Mouse (Mus musculus) neural tube, embryonic 15.5 days (tissue): ENCODE data around the gene Atp2b4. TPM values are rescaled to one million over a fixed set of nuclear protein-coding genes. Genes with fewer than 3 reads are reported as not detected.
"Not testable (repeated sequence)": the region's sequence is repeated elsewhere in the genome, so short reads cannot be mapped to it uniquely, and the experiment has no call there.

Experiments
- ATAC-seq: fragments of 200-750 bp; cut with Nextera tagmentation; 2 replicates; pipeline ENCODE4 v1.8.0; 2017; ENCODE audit warnings: mild to moderate bottlenecking, moderate TSS enrichment, moderate library complexity; ENCODE audit not compliant: low FRiP score
- H3K27ac ChIP-seq: fragments of 300-500 bp; sonication (generic); replicated peaks from 2 replicates; pipeline ENCODE4 v1.5.1; 2015; ENCODE audit warnings: mild to moderate bottlenecking, inconsistent platforms
- H3K27me3 ChIP-seq: fragments of 300-500 bp; sonication (generic); replicated peaks from 2 replicates; pipeline ENCODE4 v1.6.1; 2015; ENCODE audit warnings: inconsistent platforms
- H3K36me3 ChIP-seq: fragments of 300-500 bp; sonication (generic); 2 replicates; pipeline ENCODE4 v1.6.1; 2015; ENCODE audit warnings: inconsistent platforms
- H3K4me1 ChIP-seq: fragments of 300-500 bp; sonication (generic); 2 replicates; pipeline ENCODE4 v1.6.1; 2015; ENCODE audit warnings: inconsistent platforms
- H3K4me2 ChIP-seq: fragments of 300-500 bp; sonication (generic); 2 replicates; pipeline ENCODE4 v1.6.1; 2015; ENCODE audit warnings: inconsistent platforms, mild to moderate bottlenecking, moderate library complexity
- H3K4me3 ChIP-seq: fragments of 300-500 bp; sonication (generic); replicated peaks from 2 replicates; pipeline ENCODE4 v1.5.1; 2015; ENCODE audit warnings: mild to moderate bottlenecking, inconsistent platforms
- H3K9ac ChIP-seq: fragments of 300-500 bp; sonication (generic); replicated peaks from 2 replicates; pipeline ENCODE4 v1.6.1; 2015; ENCODE audit warnings: mild to moderate bottlenecking, inconsistent platforms
- H3K9me3 ChIP-seq: fragments of 300-500 bp; sonication (generic); replicated peaks from 2 replicates; pipeline ENCODE4 v1.6.1; 2016; ENCODE audit warnings: inconsistent platforms
- WGBS: fragments of 180-500 bp; shearing (Covaris S2); methylation state at CpG from one replicate; pipeline ENCODE4 v1.1.7; 2015; ENCODE audit warnings: mixed read lengths; 5-methylcytosine and 5-hydroxymethylcytosine counted together
- polyA plus RNA-seq: library from polyadenylated mRNA; unstranded; fragments of >200 nt; fragmentation: Nextera tagmentation; extraction: Ambion mirVana; gene quantifications from 2 replicates; pipeline ENCODE4 v1.2.1, GENCODE M21; 2015

The Atp2b4 gene
- polyA plus RNA-seq, 1 experiment from 2014 or later, result 13.6 TPM

GRCm38 (mm10) chr1:133689897-133690296 lies 110.9 kb downstream of the Atp2b4 start, which contains the start of gene Lax1:
Lax1 (minus strand) TSS chr1:133690108.
- Histone ChIP-seq H3K27ac (no peak within 1 kb of the TSS), H3K4me2 (no peak within 1 kb of the TSS), H3K4me3 (no peak within 1 kb of the TSS), H3K9me3 (no peaks in the 10 kb centered on the region), H3K36me3 (no peaks in the 10 kb centered on the region), H3K9ac (no peak within 1 kb of the TSS), H3K4me1 (no peaks in the 10 kb centered on the region), H3K27me3 (no peaks in the 10 kb centered on the region)
- WGBS, result 53% methylated on average over 6 of the region's 6 CpGs
- ATAC-seq, result no peak

DNA sequence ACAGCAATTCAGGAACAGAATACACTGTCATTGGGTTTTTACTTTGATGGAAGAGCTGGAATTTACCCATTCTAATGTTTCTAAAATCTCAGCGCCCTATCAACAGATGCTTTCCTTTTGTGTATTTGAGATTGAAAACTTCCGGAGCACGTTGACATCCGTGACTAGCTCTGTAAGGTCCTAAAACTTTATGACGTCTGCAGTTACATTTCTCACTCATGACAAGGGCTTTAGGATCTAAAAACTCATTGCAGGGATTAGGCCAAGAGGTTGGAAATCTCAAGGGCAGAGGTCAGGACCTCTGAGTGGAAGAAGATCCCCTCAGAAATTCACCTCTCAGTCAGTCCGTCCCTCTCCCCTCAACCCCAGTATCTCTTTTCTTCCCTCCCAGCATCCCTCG lies 112.5 kb downstream of the Atp2b4 start:
- H3K4me3 ChIP-seq, result no peak overlapping the region
- H3K9ac ChIP-seq, result no peak overlapping the region
- no peak for ATAC-seq
- no peaks in the 10 kb centered on the region for H3K27me3 ChIP-seq
- no peaks in the 10 kb centered on the region for H3K9me3 ChIP-seq
- H3K36me3 ChIP-seq, result no peaks in the 10 kb centered on the region
- H3K4me1 ChIP-seq, result no peaks in the 10 kb centered on the region
- H3K27ac ChIP-seq, result no peak overlapping the region
- H3K4me2 ChIP-seq, result no peak overlapping the region
- WGBS, result 66% methylated on average over 7 of the region's 7 CpGs

DNA sequence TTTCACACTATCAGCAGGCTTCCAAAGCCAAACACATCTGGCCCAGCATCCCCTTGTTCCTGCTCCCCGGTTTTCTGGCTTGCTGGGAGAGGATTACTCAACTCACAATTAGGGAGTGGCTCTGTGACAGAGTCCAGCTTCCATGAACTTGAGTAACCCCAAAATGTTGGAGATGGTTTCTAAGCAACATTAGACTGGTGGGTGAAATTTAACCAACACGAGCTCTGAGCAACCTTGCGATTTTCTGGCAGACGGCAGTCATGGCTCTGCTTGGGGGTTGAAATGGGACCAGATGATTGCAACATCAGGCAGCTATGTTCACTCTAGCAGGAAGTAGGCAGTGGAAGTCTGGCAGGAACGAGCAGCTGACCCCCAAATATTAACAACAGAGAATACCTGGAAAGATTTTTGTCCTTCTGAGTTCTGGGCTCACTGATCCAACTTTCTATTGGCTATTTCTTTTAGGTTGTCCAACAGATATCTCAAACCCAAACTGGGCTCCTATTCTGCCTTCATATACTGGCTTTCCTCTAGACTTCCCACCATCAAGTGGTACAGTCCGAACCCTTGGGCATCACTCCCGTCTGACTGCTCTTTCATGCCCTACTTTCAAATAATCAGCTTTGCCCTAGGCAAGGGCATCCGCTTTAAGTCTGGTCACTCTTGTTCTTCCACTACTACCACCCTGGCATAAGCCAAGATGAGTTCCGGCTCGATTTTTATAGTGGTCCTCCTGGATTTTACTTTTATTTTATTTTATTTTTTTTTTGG lies 114.9 kb downstream of the Atp2b4 start:
- Histone ChIP-seq H3K4me3 (no peak overlapping the region), H3K4me1 (no peaks in the 10 kb centered on the region), H3K27ac (no peak overlapping the region), H3K36me3 (no peaks in the 10 kb centered on the region), H3K9me3 (no peaks in the 10 kb centered on the region), H3K9ac (no peak overlapping the region), H3K4me2 (no peak overlapping the region), H3K27me3 (no peaks in the 10 kb centered on the region)
- no peak for ATAC-seq
- WGBS, result 86% methylated on average over 10 of the region's 10 CpGs

GRCm38 (mm10) chr1:133671801-133672200 lies 129.0 kb downstream of the Atp2b4 start:
- H3K9me3 ChIP-seq, result no peaks in the 10 kb centered on the region

GRCm38 (mm10) chr1:133671266-133671665 lies 129.6 kb downstream of the Atp2b4 start:
- no peaks in the 10 kb centered on the region for H3K36me3 ChIP-seq
- H3K4me1 ChIP-seq, result no peaks in the 10 kb centered on the region
- no peak overlapping the region for H3K4me3 ChIP-seq
- WGBS, result 92% methylated on average over 3 of the region's 3 CpGs
- H3K27me3 ChIP-seq, result no peaks in the 10 kb centered on the region
- H3K27ac ChIP-seq, result no peak overlapping the region
- no peak for ATAC-seq
- H3K4me2 ChIP-seq, result no peak overlapping the region
- no peak overlapping the region for H3K9ac ChIP-seq
- no peaks in the 10 kb centered on the region for H3K9me3 ChIP-seq

More at GRCm38 (mm10) chr1:133671801-133672200, 129.0 kb downstream of the Atp2b4 start:
- Histone ChIP-seq H3K36me3 (no peaks in the 10 kb centered on the region), H3K9ac (no peak overlapping the region), H3K4me1 (no peaks in the 10 kb centered on the region), H3K4me2 (no peak overlapping the region), H3K27ac (no peak overlapping the region), H3K27me3 (no peaks in the 10 kb centered on the region), H3K4me3 (no peak overlapping the region)
- 77% methylated on average over 3 of the region's 3 CpGs for WGBS
- no peak for ATAC-seq

GRCm38 (mm10) chr1:133670776-133671175 lies 130.1 kb downstream of the Atp2b4 start:
- Histone ChIP-seq H3K4me1 (no peaks in the 10 kb centered on the region), H3K27me3 (no peaks in the 10 kb centered on the region), H3K27ac (no peak overlapping the region), H3K4me2 (no peak overlapping the region), H3K4me3 (no peak overlapping the region), H3K9ac (no peak overlapping the region), H3K36me3 (no peaks in the 10 kb centered on the region), H3K9me3 (no peaks in the 10 kb centered on the region)
- 82% methylated on average over 6 of the region's 6 CpGs for WGBS
- no peak for ATAC-seq

GRCm38 (mm10) chr1:133670190-133670589 lies 130.7 kb downstream of the Atp2b4 start:
- Histone ChIP-seq H3K36me3 (no peaks in the 10 kb centered on the region), H3K27ac (no peak overlapping the region), H3K4me1 (no peaks in the 10 kb centered on the region), H3K4me3 (no peak overlapping the region), H3K27me3 (no peaks in the 10 kb centered on the region), H3K9ac (no peak overlapping the region), H3K9me3 (no peaks in the 10 kb centered on the region), H3K4me2 (no peak overlapping the region)
- no peak for ATAC-seq
- WGBS, result 37% methylated on average over 12 of the region's 12 CpGs

- no peaks in the 10 kb centered on the region for H3K36me3 ChIP-seq
- ATAC-seq, result no peak
- no peaks in the 10 kb centered on the region for H3K9me3 ChIP-seq
- no peaks in the 10 kb centered on the region for H3K27me3 ChIP-seq
- no peaks in the 10 kb centered on the region for H3K4me1 ChIP-seq
- 83% methylated on average over 3 of the region's 3 CpGs for WGBS
- H3K4me2 ChIP-seq, result no peak overlapping the region
- H3K9ac ChIP-seq, result no peak overlapping the region
- no peak overlapping the region for H3K4me3 ChIP-seq
- H3K27ac ChIP-seq, result no peak overlapping the region
These were observed 132.2 kb downstream of the Atp2b4 start for GRCm38 (mm10) chr1:133668618-133669017.

GRCm38 (mm10) chr1:133667721-133668120 lies 133.1 kb downstream of the Atp2b4 start:
- Histone ChIP-seq H3K36me3 (no peaks in the 10 kb centered on the region), H3K9me3 (no peaks in the 10 kb centered on the region), H3K4me1 (no peaks in the 10 kb centered on the region), H3K4me2 (no peak overlapping the region), H3K27me3 (no peaks in the 10 kb centered on the region), H3K9ac (no peak overlapping the region), H3K4me3 (no peak overlapping the region), H3K27ac (no peak overlapping the region)
- 47% methylated on average over 7 of the region's 7 CpGs for WGBS
- ATAC-seq, result no peak

- H3K27ac ChIP-seq, H3K27me3 ChIP-seq, H3K4me2 ChIP-seq, H3K9me3 ChIP-seq, ATAC-seq, H3K4me3 ChIP-seq, H3K9ac ChIP-seq, H3K4me1 ChIP-seq, H3K36me3 ChIP-seq: not testable (repeated sequence)
- WGBS, result 84% methylated on average over 8 of the region's 8 CpGs
These were observed 135.1 kb downstream of the Atp2b4 start for GRCm38 (mm10) chr1:133665713-133666112.

DNA sequence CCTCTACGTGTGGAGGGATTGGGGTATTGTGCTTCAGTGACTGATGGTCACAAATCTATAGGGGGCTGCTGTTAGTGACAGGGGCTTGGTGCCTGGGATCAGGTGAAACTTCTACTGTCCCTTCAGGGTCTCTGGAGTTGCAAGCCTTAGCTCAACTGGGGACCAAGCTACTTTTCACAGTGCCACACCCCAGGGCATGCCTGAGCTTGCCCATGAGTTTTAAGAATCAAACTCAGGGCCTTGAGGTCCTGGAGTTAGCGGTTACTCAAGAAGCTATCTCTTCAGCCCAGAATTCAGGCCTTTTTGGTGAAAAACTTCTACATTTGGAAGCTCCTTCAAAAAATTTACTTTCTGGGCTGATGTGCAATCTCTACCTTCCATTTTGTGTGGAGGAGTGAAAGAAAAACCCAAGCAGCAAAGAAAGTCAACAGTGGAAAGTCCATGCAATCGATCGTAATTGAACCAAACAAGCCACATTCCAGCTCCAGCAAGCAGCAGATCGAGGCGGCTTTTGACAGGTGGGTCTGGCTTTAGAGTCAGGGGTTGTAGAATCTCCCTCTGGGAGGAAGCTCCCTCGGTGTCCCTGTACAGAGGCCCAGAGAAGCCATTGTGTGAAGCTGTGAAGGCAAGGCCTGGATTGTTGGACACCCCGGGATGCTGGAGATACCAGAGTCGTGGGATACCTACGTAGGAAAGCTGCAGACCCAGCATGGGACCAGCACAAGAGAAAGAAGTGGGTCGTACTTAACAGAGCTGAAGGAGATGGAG lies 136.5 kb downstream of the Atp2b4 start:
- Histone ChIP-seq H3K4me3 (no peak overlapping the region), H3K4me2 (no peak overlapping the region), H3K9ac (no peak overlapping the region), H3K27me3 (no peaks in the 10 kb centered on the region), H3K36me3 (no peaks in the 10 kb centered on the region), H3K4me1 (peaks cover 11% of the 10 kb centered on the region), H3K27ac (no peak overlapping the region), H3K9me3 (no peaks in the 10 kb centered on the region)
- 65% methylated on average over 11 of the region's 11 CpGs for WGBS
- ATAC-seq, result no peak

DNA sequence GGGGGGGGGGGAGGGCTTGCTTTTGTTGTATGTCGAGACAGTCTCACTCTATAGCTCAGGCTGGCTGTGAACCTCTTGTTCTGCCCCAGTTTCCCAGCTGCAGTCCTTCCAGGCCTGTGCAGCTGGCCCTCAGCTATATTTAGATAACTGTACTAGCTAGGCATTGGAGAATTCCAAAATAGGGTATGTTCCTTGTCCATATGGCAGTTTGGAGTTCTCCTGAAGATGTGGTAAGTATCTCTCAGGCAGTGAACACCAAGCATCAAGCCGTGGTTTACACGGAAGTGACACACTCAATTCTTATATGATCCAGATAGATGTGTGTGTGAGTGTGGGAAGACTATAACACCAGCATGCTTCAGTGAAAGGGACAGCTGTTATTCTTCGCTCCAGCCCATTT lies 137.4 kb downstream of the Atp2b4 start:
- Histone ChIP-seq H3K36me3 (peaks cover 4% of the 10 kb centered on the region; the same call in 1 of the 2 replicates), H3K9me3 (no peaks in the 10 kb centered on the region), H3K27me3 (no peaks in the 10 kb centered on the region), H3K9ac (no peak overlapping the region), H3K4me2 (no peak overlapping the region), H3K27ac (no peak overlapping the region), H3K4me1 (peaks cover 20% of the 10 kb centered on the region), H3K4me3 (no peak overlapping the region)
- 85% methylated on average over 4 of the region's 4 CpGs for WGBS
- ATAC-seq, result no peak
